Mouse (Mus musculus): ENCODE results near the gene Ankrd52. TPM values are rescaled to one million over a fixed set of nuclear protein-coding genes. Genes with fewer than 3 reads are reported as not detected.
"Not testable (repeated sequence)": the region's sequence is repeated elsewhere in the genome, so short reads cannot be mapped to it uniquely, and the experiment has no call there.

Gene Ankrd52
- total RNA-seq (2021) = 10 to 100 TPM; 48.3 to 59.3 TPM
- 44.2 and 53.1 TPM in 2 replicates for polyA plus RNA-seq (2012; rRNA removed)
- long read RNA-seq, partial matches to known transcripts = 0 of 2 reads
- long read RNA-seq, other reads (novel, unspliced or antisense) = 2 of 2 reads

DNA sequence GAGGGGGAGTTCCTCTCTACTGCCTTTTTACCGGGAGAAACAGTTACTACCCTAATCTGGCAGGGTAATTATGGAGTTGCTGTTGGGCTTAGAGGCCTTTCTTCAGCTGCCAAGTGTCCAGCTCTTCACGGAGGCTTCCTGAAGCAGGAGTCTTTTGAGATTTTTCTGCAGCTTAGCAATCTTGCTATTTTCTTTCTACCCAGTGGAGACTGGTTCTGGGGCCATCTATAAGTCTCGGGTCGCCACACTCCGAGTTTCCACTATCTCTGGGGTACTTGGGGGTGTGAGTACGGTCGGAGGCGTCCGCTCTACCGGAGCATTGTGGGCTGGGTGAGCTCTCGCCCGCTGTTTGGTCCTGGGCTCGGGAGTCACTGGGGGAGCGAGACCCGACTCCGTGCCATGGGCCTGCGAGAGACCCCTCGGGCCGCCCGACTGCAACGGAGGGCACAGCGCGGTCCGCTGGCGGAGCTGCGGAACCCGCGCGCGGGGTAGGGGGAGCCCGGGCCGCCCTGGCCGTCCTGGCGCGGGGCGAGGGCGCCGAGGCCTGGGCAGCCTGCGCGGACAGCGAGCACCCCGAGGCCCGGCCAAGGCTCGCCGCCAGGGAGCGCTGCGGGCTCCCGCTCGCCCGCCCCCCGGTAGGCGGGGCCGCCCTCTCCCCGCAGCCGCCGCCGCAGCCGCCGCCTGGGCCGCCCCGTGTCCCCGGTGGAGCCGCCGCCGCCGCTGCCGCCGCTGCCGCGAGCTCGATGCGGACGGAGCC is at the start of gene Ankrd52:
Gene Ankrd52 (plus strand): TSS at position 661 of the 757 bp plus-strand sequence.
- DNase-seq = peak; percentile 94

DNA sequence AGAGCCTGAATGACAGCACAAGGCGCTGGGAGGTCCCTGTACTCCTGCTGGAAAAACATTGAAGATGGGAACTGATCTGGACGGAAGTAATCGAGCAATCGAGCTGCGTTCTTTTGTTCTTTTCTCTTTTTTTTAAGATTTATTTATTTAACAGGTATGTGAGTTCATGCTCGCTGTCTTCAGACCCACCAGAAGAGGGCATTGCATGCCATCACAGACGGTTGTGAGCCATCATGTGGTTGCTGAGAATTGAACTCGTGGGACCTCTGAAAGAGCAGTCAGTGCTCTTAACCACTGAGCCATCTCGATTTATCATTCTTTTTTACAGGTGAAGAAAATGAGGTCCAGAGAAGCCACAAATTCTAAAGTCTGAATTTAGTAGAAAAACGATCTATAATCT is 49.3 kb upstream of the Ankrd52 start:
- DNase-seq = no peak

DNA sequence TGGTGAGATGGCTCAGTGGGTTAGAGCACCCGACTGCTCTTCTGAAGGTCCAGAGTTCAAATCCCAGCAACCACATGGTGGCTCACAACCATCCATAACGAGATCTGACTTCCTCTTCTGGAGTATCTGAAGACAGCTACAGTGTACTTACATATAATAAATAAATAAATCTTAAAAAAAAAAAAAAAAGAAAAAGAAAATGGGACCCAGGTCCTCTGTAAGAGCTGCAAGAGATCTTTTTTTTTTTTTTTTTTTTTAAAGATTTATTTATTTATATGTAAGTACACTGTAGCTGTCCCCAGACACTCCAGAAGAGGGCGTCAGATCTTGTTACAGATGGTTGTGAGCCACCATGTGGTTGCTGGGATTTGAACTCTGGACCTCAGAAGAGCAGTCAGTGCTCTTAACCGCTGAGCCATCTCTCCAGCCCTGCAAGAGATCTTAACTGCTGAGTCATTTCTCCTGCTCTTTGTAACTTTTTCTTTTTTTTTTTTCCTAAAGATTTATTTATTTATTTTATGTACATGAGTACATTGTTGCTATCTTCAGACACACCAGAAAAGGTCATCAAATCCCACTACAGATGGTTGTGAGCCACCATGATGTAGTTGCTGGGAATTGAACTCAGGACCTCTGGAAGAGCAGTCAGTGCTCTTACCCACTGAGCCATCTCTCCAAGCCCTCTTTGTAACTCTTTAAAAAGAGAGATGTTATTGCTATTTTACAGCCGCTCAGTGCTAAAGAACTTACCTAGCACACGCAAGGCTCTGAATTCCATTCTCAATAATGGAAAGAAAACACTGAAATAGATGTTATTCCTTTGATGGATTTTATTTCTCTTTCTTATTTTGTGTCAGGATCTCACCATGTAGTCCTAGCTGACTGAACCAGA is 44.3 kb upstream of the Ankrd52 start:
- DNase-seq = not testable (repeated sequence)

DNA sequence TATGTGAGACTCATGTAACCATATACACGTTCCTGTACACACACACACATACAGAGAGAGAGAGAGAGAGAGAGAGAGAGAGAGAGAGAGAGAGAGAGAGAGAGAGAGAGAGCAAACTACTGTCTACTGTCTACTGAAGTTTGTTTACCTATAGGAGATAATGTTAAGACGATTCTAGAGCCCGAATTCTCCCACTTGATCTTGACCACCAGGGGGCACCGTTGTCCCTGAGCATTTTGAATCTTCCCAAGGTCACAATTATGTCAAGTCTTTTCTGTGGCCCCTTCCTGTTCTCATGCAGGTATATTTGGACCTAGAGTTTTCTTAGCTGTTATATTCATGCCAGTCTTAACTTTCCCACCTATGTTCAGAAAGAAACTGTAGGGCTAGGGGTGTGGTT is 41.3 kb upstream of the Ankrd52 start:
- DNase-seq = peak; percentile 73

DNA sequence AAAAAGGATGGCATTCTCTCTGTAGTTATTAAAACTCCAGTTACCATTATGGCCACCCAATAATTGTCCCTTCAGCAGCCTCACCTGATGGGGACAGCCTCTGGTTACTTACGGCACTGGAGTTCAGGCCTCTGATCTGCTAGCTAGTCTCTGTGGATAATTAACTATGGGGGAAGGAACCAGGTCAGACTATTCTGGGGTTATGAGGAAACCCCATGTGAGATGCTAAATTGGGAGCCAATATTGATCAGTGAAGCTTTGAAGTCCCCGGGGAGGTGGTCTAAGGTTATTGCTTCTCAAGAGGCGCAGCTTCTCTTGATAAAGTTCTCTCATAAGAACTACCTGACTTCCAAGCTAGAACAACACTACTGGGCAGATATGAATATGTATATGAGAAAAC is 40.7 kb upstream of the Ankrd52 start:
- no peak for DNase-seq

DNA sequence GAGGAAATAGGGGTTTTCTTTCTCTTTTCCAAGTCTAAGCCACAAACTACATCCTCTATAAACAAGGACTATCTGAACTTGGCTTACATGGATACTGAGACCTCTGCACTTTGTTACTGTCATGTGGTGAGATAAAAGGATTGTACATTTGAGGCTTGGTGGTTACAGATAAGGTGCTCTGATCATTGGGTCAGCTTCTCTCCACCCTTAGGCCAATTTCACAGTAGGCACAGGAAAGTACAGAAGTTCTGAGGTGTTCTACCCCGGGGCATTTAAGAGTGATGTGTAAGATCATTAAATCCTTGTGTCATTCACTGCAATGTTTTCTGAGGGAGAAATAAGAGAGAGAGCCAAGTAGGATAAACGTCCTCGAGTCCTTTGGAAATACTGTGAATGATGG is 40.3 kb upstream of the Ankrd52 start:
- DNase-seq = no peak

DNA sequence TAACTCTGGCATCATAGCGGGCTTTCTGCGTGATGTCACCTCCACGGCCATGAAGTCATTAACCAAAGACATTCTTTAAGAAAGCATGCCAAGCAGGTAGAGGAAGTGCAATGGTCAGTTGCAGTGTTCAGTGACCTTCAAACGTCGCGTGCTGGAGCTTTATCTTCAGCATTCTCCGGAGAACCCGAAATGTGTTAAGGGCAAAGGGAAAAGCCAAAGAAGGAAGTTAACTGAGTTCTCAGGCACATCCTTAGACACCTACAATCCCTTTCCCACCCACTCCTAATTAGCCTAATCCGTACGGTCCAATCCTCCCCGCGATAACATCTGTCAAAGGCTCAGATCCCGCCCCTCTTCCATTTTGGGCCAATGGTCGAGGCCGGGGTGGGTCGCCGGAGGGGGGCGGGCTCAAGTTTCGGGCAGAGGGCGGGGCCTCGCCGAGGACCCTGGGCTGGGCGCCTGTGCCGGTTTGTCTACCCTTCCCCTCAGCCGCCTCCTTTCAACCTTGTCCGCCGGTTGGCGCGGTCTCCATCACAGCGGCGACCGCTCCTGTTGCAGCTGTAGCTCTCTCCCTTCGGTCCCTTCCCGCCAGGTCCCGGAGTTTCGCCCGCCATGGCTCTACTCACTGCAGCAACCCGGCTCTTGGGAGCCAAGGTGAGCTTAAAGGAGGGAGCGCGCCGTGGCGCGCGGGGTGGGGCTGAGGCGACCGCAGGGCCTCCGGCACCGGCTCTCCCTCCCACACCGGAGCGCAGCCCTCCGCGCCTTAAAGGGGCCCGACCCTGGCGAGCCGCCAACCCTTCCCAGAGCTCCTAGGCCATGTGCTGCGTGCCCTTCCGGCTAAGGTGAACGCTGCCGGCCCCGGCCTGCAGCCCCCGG is 39.4 kb upstream of the Ankrd52 start, which contains the start of gene Cs:
Gene Cs (plus strand): TSS at position 429 of the 876 bp plus-strand sequence.
- peak; percentile 98 for DNase-seq

DNA sequence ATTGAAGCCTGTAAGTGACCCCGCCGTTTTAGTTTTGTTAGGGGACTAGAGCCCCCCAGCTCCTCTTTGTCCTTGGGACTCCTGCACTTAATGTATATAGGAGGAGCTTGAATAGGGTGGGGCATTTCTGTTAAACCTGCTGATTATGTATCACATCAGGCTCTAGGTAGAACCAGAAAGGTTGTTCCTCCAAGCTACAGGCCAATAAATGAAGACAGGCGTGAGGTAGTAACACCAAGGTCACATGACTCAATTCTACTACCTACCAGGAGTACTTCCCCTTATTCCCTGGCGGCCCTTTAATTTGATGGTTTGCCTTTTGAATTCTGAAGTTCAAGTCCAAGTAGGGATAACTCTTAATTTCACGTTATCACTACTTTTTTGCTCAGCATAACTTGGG is 38.5 kb upstream of the Ankrd52 start:
- no peak for DNase-seq

DNA sequence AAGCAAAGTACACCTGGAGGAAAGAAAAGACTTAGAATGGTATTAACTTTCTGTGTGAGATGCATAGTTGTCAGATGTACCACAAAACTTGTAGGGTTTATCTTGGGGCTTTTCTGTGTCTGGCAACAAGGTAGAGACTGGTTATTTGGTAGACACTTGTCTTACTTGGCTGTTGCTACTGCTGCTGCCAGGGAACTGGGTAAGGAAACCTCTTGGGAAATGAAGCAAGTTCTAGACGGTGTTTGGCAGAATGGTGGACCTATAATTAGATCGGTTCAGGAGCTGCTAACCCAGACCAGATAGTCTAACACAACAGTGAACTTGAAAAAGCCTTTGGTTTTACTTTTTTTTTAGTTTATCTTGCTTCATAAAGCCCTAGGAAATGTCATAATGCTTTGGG is 38.0 kb upstream of the Ankrd52 start:
- no peak for DNase-seq

DNA sequence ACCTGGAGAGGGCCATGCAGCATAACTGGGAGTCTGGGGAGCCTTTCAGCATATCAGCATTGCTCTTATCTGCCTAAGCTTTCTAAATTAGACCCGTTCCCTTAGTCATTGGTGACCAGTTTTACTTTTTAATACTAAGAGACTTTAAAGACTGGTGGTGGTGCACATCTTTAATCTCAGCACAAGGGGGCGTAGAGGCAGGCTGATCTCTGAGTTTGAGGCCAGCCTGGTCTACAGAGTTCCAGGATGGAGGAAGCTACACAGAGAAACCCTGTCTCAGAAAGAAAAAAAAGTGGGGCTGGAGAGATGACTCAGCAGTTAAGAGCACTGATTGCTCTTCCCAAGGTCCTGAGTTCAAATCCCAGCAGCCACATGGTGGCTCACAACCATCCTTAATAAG is 36.7 kb upstream of the Ankrd52 start:
- no peak for DNase-seq

DNA sequence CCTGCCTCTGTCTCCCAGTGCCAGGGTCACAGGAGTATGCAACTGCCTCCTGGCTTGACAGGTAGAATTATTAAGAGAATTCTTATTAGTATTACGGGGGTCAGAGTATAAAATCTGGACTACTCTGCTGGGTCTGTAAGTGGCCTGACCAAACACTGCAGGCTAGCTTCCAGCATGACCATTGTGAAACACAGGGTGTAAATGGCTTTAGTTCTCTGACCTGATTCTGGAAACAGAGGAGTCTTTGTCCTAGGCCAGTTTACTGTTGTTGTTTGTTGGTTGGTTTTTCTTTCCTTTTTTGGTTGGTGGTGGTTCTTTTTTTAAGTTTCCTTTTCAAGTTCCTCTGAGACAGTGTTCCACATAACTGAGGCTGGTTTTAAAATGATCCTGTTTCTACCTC is 33.5 kb upstream of the Ankrd52 start:
- no peak for DNase-seq

DNA sequence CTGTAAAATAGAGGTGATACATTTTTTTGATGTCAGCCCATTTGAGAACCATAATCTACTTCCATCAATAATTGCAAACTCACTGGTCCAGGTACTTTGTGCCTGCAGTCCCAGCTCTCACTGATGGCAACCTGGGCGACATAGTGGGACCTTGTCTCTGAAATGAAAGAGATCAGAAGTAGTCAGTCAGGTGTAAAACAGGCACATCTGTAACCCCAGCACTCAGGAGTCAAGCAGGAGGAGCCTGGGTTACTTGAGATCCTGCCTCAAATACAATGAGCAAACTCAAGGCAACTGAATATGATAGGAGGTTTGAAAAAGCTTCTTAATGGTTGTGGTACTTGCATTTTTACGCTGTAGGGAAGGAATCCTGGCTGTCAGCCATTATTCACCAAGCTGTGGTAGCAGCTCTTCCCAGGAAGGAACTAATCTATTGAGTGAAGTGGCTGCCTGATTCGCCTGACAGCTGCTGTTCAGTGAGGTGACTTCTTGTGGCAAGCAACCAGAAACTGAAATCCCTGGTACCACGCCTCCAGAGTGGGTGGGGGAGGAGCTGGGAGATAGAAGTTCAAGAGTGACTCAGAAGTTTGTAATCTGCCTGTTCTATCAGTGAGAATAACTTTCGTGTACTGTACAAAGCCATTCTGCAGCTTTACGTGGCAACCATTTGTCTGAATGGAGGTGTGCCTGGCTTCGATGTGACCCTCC is 32.2 kb upstream of the Ankrd52 start:
- DNase-seq = peak; percentile 92

DNA sequence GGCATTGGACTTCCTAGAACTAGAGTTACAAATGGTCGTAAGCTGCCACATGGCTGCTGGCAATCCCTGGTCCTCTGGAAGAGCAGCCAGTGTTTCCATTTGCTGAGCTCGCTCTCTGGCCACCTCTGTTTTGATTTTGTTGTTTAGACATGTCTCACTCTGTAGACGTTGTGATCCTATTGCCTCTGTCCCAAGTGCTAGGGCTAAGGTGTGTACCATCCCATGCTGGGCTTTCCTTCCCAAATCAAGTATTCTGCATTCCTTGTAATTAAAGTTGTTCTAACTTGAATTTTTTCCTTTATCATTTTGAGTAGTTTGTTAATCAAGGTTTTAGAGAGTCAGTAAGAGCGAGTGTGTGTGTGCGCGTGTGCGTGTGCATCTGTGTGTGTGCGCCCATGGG is 29.4 kb upstream of the Ankrd52 start:
- DNase-seq = no peak

DNA sequence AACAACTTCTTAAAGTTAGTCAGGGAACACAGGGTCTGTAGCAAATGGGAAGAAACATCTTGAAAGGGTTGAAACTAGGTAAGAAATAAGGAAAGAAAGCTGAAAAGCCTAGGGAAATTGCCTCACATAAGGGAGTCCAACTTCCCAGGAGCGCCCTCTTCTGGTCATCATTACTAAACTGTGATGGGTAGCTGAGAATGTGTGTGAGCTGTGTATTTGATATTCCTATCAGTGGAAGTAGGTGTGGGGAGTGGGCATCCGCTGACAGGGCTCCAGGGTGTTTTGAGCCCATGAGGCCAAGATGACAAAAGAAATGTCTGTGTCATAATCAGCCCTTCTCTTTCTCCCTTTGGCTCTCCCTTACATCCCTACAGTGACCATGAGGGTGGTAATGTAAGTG is 18.1 kb upstream of the Ankrd52 start:
- DNase-seq = peak; percentile 69

DNA sequence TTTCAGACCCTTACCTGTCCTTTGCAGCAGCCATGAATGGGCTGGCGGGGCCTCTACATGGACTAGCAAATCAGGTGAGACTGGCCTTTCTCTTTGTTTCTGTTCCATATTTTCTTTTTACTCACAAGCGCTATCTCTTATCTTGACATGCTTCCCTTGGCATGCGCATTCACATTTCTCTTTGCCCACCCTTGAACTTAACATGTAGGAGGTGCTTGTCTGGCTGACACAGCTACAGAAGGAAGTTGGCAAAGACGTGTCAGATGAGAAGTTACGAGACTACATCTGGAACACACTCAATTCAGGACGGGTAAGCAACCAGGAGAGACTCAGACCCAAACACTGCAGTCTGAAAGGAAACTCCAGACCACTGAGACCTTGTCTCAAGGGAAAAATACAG is 17.7 kb upstream of the Ankrd52 start:
- DNase-seq = peak; percentile 76

DNA sequence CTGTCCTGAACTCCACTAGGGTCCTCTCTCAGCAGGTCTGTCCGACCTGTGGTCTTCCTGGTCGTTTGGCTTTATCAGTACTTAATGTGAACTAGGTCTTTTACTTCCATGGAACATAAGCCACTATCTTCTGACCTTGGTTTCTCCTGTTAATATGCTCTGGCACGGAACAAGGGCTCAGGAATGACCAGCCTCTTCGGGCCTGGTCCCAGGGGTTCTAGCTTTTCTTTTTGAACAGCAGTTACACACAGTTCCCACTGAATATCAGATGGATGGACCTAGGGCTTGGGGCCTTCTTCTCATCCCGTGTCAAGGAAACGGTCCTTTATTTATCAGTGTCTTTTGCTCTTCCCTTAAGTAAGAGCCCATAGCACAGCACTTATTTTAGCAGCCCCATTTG is 15.1 kb upstream of the Ankrd52 start:
- DNase-seq = no peak

DNA sequence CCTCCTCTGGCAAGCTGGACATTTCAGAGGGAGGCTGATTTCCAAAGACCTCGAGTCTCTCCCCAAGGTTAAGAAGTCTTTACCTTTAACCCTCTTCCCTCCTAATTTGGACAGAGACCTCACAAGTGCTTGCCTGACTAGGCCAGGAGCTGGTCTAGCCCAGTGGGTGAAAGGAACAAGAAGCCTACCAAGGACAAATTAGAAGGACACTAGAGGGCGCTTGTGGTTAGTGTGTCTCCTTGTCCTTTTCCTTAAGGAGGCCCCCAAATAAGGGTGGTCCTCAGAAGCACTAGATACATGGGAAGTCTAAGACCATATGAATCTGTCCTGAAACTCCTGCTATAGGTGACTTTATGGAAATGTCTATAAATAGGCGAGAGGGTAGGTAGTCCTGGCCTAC is 14.3 kb upstream of the Ankrd52 start:
- peak; percentile 62 for DNase-seq

DNA sequence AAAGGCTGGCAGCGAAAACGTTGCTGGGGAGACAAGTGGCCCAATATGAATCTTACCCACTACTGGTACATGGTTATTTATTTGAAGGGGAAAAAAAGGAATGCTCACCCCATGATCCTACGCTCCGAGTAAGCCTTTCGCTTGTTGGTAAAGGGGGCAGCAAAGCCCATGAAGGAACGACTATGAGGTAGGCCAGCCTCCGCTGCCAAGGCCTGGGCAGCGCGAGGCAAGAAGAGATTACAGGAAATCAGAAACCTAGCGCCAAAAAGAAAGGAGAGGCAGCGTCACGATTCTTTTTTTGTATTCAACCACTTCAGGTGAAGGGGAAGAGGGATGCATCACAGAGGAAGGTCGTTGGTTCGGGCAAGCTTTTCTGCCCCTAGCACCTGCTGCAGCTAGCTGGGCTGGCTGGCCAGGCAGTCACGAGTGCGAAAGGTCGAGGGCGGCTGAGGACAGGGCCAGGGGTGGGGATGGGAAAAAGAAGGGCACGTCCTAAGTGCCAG is 9.0 kb upstream of the Ankrd52 start:
- no peak for DNase-seq

DNA sequence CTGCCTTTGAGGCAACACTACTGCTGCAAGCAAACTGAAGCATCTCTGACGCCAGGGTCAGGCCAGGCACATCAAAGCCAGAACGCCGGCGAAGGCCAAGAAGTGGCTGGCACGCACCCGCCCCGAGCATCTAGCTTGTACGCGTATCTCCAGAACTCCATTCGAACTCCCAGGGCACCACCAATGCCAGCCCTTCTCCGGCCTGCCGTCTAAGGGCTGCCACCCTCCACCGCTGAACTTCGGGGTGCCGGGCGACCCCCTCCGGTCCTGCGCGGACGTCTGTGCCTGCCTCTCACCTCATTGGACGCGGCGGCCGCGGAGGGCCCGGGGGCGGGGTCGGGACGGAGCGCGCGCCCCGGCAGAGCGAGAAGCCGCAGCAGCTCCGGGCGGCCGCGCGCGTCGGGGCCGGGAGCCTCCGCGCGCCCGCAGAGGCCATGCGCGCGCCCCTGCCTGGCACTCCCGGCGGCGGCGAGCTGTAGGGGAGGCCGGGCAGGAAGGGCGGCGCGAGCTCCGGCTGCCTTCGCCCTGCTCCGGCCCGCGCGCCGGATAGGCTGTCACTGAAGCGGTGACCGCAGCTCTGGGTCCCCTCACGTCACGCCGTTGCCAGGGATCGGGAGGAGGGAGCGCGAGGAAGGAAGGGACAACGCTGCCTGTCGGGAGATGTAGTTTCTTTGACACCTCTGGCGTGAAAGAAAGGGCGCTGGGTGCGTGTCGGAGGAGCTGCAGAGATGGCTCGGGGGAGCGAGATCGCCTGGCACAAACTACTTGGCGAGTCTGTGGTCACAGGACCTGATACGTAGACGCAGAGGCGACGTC is 8.3 kb upstream of the Ankrd52 start, which contains the start of gene Coq10a:
Gene Coq10a (minus strand): TSS at position 596 of the 816 bp plus-strand sequence.
- DNase-seq = peak; percentile 96

DNA sequence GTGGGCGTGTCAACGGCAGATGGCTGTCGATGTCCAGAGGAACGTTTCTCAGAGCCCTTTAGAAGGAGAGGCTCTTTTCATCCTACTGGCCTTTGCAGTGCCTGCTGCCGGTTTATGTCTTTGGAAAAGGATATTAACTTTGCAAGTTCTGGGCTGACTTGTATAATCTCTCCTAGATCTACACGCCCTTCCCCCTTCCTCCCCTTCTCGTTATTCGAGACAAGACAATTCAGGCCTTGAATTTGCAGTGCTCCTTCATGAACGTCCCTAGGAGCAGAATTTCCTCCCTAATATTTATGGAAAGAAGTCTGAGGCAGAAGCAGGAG is 7.7 kb upstream of the Ankrd52 start:
- DNase-seq = no peak
